Mouse (Mus musculus): Measurements from ENCODE around the gene Timeless.
A peak's percentile ranks its signal among the peaks of the same experiment; 100 is the strongest.
"Not testable (repeated sequence)": the region's sequence is repeated elsewhere in the genome, so short reads cannot be mapped to it uniquely, and the experiment has no call there.

Gene Timeless

DNA sequence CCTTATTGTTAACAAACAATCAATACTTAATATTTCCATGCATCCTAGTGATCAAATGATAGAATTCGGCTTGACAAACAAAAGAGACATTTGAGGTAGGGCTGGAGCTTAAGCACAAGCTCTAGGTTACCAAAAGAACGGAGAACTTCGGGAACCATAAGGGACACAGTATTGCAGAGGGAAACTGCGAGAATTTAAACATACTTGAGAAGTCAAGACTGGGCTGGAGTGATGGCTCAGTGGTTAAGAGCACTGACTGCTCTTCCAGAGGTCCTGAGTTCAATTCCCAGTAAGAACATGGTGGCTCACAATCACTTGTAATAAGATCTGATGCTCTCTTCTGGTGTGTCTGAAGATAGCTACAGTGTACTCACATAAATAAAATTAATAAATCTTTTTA lies 17.8 kb upstream of the Timeless start:
- DNase-seq = not testable (repeated sequence)

DNA sequence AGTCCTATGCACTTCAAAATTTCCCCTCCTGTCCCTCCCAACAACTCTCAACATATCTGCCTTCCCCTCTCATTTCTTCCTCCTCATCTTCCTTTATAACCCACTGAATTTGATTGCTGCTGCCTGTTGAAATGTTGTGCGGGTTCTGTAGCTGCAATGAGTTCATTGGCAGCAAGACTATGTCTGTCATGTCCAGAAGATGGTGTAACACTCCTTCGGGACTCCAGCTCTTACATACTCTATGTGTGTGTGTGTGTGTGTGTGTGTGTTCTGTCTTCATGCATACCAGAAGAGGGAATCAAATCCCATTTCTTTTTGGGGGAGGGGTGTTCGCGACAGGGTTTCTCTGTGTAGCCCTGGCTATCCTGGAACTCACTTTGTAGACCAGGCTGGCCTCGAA lies 16.9 kb upstream of the Timeless start:
- DNase-seq = no peak

- DNase-seq = no peak
Measured at GRCm38 (mm10) chr10:128218387-128219117, 13.3 kb upstream of the Timeless start.

- DNase-seq = no peak
Measured at GRCm38 (mm10) chr10:128221533-128222286, 10.2 kb upstream of the Timeless start.

GRCm38 (mm10) chr10:128225064-128225463 lies 6.8 kb upstream of the Timeless start:
- DNase-seq = no peak

GRCm38 (mm10) chr10:128225538-128225937 lies 6.3 kb upstream of the Timeless start, which contains the start of gene Mip:
Mip (plus strand) TSS chr10:128225838.
- no peak for DNase-seq

- DNase-seq = no peak
Measured at GRCm38 (mm10) chr10:128227592-128227991, 4.3 kb upstream of the Timeless start.

DNA sequence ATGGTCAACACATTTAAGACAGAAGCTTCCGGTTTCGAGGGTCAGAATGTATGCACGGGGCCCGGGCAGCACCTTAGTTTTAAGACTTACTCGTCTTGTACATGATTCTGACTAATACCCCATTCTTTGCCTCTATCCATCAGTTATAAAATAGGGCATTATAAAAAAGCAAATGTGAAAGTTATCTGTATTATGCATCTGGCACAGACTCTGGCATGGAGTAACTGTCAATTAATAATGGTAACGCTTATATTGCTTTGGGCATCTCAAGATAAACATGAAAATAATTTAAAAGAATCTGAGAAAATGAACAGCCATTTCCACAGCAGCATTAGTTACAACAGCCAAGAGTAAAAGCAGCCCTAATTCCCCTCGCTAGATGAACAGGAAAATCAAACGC lies 3.9 kb upstream of the Timeless start:
- DNase-seq = no peak

- no peak for DNase-seq
Measured at GRCm38 (mm10) chr10:128230582-128230981, 1.3 kb upstream of the Timeless start.

DNA sequence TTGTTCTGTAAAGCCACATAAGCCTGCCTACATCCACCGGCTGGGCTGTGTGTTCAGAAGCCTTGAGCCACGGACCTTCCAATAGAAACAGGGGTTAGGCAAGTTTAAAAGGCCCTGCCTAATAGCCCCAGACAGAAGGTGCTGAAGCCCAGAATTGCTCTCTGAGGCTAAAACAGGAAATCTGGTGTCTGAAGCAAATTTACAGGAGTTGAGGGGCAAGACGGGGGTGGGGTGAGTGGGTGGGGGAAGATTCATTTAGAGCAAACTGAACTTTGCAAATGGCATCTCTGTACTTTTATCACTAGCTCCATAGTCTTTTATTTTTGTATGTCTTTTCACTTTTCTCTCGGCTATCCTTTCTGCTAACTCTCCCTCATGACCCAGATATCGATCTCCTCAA lies 719 bp upstream of the Timeless start:
- no peak for DNase-seq

DNA sequence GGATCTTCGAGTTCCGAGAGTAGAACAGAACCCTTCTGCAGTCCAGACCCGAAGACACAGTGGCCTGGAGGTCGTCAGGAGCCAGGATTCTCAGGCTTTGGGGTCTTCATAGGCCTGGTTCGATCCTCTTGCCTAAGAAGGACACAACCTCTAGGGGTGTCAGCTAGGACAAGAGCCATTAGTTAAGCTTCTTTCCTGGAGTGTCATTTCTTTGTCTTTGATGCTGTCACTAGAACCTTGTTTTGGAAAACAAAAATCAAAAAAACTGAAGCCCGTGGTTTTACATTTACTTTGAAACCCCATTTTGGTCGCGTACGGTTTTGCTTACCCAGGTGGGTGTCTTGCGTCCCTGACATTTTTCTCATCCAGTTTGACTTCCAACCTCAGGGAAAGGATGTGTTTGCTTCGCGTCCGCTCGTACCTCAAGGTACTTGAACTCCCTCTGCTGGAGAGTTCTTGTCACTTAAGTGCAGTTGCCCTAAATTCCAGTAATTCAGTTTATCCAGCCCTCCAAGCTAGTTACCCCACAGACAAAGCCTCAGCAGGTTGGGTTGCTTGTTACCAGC lies 638 bp downstream of the Timeless start:
- peak; percentile 43 to 70 for DNase-seq

GRCm38 (mm10) chr10:128236321-128236720 lies 4.5 kb downstream of the Timeless start:
- no peak for DNase-seq

DNA sequence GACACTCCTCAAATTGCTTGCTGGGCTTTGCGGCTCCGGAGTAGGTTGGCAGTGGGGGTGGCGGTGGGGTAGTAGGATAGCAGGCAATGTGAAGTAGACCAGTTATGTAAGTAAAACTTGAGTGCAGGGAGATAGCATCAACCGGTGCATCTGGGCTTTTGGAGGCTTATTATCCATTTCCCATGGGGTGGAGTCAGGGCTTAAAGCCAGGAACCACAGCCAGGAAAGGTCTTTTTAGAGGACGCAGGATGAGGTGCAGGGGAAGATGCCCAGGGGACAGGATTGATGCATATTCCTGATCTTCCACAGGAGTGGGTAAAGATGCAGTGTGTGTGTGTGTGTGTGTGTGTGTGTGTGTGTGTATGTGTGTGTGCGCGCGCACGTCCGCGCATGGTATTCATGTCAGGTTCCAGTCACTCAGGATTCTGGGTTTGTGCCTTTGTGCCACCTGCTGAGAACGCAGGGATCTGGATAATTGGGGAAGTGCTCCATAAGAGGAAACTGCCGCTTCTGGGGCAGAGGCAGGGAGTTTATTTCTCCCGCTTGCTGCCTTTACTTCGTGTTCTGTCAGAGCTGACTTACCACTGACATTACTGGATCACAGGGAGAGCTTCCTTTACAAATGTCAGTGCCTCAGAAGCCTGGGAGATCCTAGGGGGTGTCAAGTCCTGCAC lies 6.1 kb downstream of the Timeless start:
- DNase-seq = peak in 1 of 2 experiments; percentile 20

GRCm38 (mm10) chr10:128239140-128239539 lies 7.3 kb downstream of the Timeless start:
- no peak for DNase-seq

DNA sequence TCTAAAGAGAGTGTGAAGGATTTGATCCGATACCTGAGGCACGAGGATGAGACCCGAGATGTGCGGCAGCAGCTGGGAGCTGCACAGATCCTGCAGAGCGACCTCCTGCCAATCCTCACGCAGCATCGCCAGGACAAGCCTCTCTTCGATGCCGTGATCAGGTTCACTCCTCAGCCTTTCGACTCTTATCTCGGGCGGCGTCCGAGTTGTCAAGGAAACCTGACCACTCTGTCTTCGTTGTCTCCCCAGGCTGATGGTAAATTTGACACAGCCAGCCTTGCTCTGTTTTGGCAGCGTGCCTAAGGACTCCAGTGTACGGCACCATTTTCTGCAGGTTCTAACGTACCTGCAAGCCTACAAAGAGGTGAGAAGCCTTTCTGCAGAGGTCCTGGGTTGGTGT lies 8.3 kb downstream of the Timeless start:
- no peak for DNase-seq

- DNase-seq = no peak
Measured at GRCm38 (mm10) chr10:128243252-128243651, 11.4 kb downstream of the Timeless start.

DNA sequence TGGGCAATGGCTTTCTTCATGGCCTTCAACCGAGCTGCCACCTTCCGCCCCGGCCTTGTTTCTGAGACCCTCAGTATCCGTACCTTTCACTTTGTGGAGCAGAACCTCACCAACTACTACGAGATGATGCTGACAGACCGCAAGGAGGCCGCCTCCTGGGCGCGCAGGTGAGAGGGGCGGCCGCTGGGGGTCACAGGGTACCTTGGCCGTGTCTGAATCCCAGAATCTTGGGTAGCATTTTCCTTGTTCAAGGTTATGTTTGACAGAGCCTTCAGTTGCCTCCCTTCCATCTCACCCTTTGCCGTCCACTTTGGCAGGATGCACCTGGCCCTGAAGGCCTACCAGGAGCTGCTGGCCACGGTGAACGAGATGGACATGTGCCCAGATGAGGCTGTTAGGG lies 12.3 kb downstream of the Timeless start:
- no peak for DNase-seq

GRCm38 (mm10) chr10:128247020-128247732 lies 15.3 kb downstream of the Timeless start:
- peak; percentile 53 to 65 for DNase-seq

DNA sequence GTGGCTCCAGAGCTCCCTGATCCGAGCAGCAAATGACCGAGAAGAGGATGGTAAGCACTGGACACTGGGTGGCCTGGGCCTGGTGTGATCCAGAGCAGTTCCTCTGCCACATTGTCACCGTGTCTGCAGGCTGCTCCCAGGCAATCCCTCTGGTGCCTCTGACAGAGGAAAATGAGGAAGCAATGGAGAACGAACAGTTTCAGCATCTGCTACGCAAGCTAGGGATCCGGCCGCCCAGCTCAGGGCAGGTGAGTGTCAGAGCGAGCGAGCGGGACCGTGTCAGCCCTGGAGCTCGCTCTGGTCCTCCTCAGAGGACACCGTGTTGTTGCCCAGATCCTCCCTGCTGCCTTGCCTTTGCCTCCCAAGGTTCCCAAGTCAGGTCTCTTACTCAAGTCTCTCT lies 18.7 kb downstream of the Timeless start:
- no peak for DNase-seq

GRCm38 (mm10) chr10:128253677-128254255 lies 21.9 kb downstream of the Timeless start, which contains the start of gene Apon:
Apon (plus strand) TSS chr10:128254096.
- DNase-seq = no peak

GRCm38 (mm10) chr10:128255925-128256324 lies 24.1 kb downstream of the Timeless start:
- DNase-seq = no peak

DNA sequence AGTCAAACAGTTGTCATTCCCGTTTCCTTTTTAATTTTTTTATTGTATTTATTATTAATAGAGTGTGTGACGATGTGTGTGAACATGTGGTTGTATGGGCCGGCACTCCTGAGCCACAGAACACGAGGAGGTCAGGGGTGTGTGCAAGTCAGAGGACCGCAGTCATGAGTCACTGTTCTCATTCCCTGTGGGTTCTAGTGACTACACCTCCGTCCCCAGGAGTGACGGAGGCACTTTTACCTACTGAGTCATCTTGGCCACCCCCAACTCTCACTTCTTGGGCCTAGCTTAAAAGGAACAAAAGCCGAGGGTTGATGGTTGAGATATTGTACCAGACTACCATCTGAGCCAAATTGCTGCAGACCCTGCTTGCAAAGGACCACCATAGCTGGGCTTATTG lies 24.5 kb downstream of the Timeless start:
- no peak for DNase-seq
